Comparison of ENCODE assay signal across 15 mouse cellular contexts in genomic region chr11:24096483-24096882, GRCm38 (mm10). TPM values are rescaled to one million over a fixed set of nuclear protein-coding genes. Genes with fewer than 3 reads are reported as not detected.
A peak's percentile ranks its signal among the peaks of the same experiment; 100 is the strongest.
DNase-seq lines count a peak whose midpoint lies in the region; ATAC-seq and TF ChIP-seq lines count a peak whose summit lies in the region.
"Had no signal": no experiment of that assay in that cellular context is flagged by ENCODE, and none has a peak within 500 bp of the region (broad histone marks: within the 10 kb centered on the region; RNA-seq: fewer than 3 reads in every experiment).

No protein-coding gene starts in this region.

- H3K27ac ChIP-seq in hindbrain, embryonic 11.5 days (ENCODE audit: low read depth, low read length): no peak overlapping the region
- H3K27ac ChIP-seq in hindbrain, embryonic 10.5 days: no peak overlapping the region
- H3K27ac ChIP-seq in forebrain, embryonic 11.5 days (ENCODE audit: low read depth, low read length): peak overlapping the region; percentile 86
- peak overlapping the region; percentile 49; the same call in 1 of the 2 replicates for H3K27ac ChIP-seq in hindbrain, postnatal 0 days
- H3K27ac ChIP-seq in neural tube, embryonic 12.5 days: no peak overlapping the region
- no peak overlapping the region for H3K27ac ChIP-seq in cerebellum, adult 2 months (ENCODE audit: insufficient read depth, low read length)
- H3K27ac ChIP-seq in kidney, adult 2 months (ENCODE audit: insufficient read depth, low read depth, low read length): no peak overlapping the region
- H3K27ac ChIP-seq in intestine, postnatal 0 days (ENCODE audit: low read depth, low read length): no peak overlapping the region
- H3K27ac ChIP-seq: lung, embryonic 15.5 days had no signal

- H3K4me1 ChIP-seq in hindbrain, embryonic 11.5 days (replicated peaks; ENCODE audit: control insufficient read depth, insufficient read depth, low read length): peaks cover 16% of the 10 kb centered on the region
- H3K4me1 ChIP-seq in hindbrain, embryonic 10.5 days (replicated peaks): peaks cover 60% of the 10 kb centered on the region
- peaks cover 35% of the 10 kb centered on the region for H3K4me1 ChIP-seq in forebrain, embryonic 11.5 days (replicated peaks; ENCODE audit: control insufficient read depth, insufficient read depth, low read length)
- peaks cover 6% of the 10 kb centered on the region for H3K4me1 ChIP-seq in hindbrain, postnatal 0 days (ENCODE audit: insufficient read depth, low read length)
- H3K4me1 ChIP-seq in neural tube, embryonic 12.5 days: peaks cover 84% of the 10 kb centered on the region
- H3K4me1 ChIP-seq in cerebellum, adult 2 months (ENCODE audit: control insufficient read depth, insufficient read depth, low read length): no peaks in the 10 kb centered on the region
- H3K4me1 ChIP-seq in kidney, adult 2 months (ENCODE audit: control insufficient read depth, insufficient read depth, low read length): no peaks in the 10 kb centered on the region
- H3K4me1 ChIP-seq in intestine, postnatal 0 days (replicated peaks; ENCODE audit: control insufficient read depth, insufficient read depth, low read length): 0 out of 2 replicates have a peak, but pooled peaks cover 11% of the 10 kb centered on the region

- WGBS in hindbrain, embryonic 11.5 days: 44% methylated on average over 6 of the region's 6 CpGs
- 46% methylated on average over 6 of the region's 6 CpGs for WGBS in hindbrain, embryonic 10.5 days
- WGBS in forebrain, embryonic 11.5 days: 38% methylated on average over 6 of the region's 6 CpGs
- 49% methylated on average over 6 of the region's 6 CpGs for WGBS in hindbrain, postnatal 0 days
- 34% methylated on average over 6 of the region's 6 CpGs for WGBS in neural tube, embryonic 12.5 days
- 78% methylated on average over 6 of the region's 6 CpGs for WGBS in cerebellum, adult 2 months
- 46% methylated on average over 6 of the region's 6 CpGs for WGBS in kidney, adult 2 months
- 68% methylated on average over 6 of the region's 6 CpGs for WGBS in intestine, postnatal 0 days

- no peaks in the 10 kb centered on the region for H3K36me3 ChIP-seq in hindbrain, embryonic 11.5 days (ENCODE audit: control insufficient read depth, insufficient read depth, low read length)
- peaks cover 7% of the 10 kb centered on the region; the same call in 1 of the 2 replicates for H3K36me3 ChIP-seq in hindbrain, embryonic 10.5 days
- no peaks in the 10 kb centered on the region for H3K36me3 ChIP-seq in forebrain, embryonic 11.5 days (ENCODE audit: control insufficient read depth, insufficient read depth, low read length)
- H3K36me3 ChIP-seq in hindbrain, postnatal 0 days (ENCODE audit: insufficient read depth, low read length): no peaks in the 10 kb centered on the region
- H3K36me3 ChIP-seq in neural tube, embryonic 12.5 days: peaks cover 6% of the 10 kb centered on the region
- no peaks in the 10 kb centered on the region for H3K36me3 ChIP-seq in kidney, adult 2 months (ENCODE audit: control insufficient read depth, insufficient read depth, low read length)
- no peaks in the 10 kb centered on the region for H3K36me3 ChIP-seq in intestine, postnatal 0 days (ENCODE audit: control insufficient read depth, insufficient read depth)
- H3K36me3 ChIP-seq: lung, embryonic 15.5 days had no signal

- ATAC-seq in hindbrain, embryonic 11.5 days (ENCODE audit: low FRiP score): no peak
- no peak for ATAC-seq in forebrain, embryonic 11.5 days (replicated peaks; ENCODE audit: low FRiP score)
- ATAC-seq in hindbrain, postnatal 0 days: no peak
- ATAC-seq in neural tube, embryonic 12.5 days (ENCODE audit: low FRiP score, low read depth): no peak
- no peak for ATAC-seq in intestine, postnatal 0 days

- no peak overlapping the region for H3K9ac ChIP-seq in hindbrain, embryonic 11.5 days (ENCODE audit: low read depth, low read length)
- H3K9ac ChIP-seq in forebrain, embryonic 11.5 days (ENCODE audit: low read length): no peak overlapping the region; the same call in 1 of the 2 replicates
- H3K9ac ChIP-seq in hindbrain, postnatal 0 days (replicated peaks; ENCODE audit: low read length): no peak overlapping the region; the same call in 1 of the 2 replicates
- no peak overlapping the region for H3K9ac ChIP-seq in neural tube, embryonic 12.5 days
- no peak overlapping the region for H3K9ac ChIP-seq in intestine, postnatal 0 days (ENCODE audit: low read depth, low read length)
- H3K9ac ChIP-seq: lung, embryonic 15.5 days had no signal

- TF ChIP-seq CTCF in hindbrain, postnatal 0 days (IDR thresholded peaks at IDR 0.05; ENCODE audit: low read depth): no peak
- no peak for TF ChIP-seq CTCF in cerebellum, adult 2 months (IDR thresholded peaks at IDR 0.05; ENCODE audit: borderline replicate concordance, insufficient read depth, low read depth, low read length)
- TF ChIP-seq CTCF in kidney, adult 2 months (conservative IDR thresholded peaks at IDR 0.05; ENCODE audit: insufficient read depth, insufficient read length, low read depth, low read length): no peak
- no peak for TF ChIP-seq CTCF in intestine, postnatal 0 days (IDR thresholded peaks at IDR 0.05; ENCODE audit: low read depth)

- no peak for TF ChIP-seq POLR2A in cerebellum, adult 2 months (IDR thresholded peaks at IDR 0.05; ENCODE audit: borderline replicate concordance, insufficient read depth, low read length)
- no peak for TF ChIP-seq POLR2A in kidney, adult 2 months (IDR thresholded peaks at IDR 0.05; ENCODE audit: low read depth, low read length)

- peak overlapping the region; percentile 12; the same call in 1 of the 2 replicates for H3K4me2 ChIP-seq in hindbrain, embryonic 11.5 days (replicated peaks; ENCODE audit: low read depth, low read length)
- H3K4me2 ChIP-seq in forebrain, embryonic 11.5 days (ENCODE audit: low read depth, low read length, severe bottlenecking): peak overlapping the region; percentile 31; the same call in 1 of the 2 replicates
- H3K4me2 ChIP-seq in hindbrain, postnatal 0 days (ENCODE audit: low read depth, low read length): no peak overlapping the region
- H3K4me2 ChIP-seq in neural tube, embryonic 12.5 days (replicated peaks): peak overlapping the region; percentile 41
- H3K4me2 ChIP-seq in intestine, postnatal 0 days (replicated peaks; ENCODE audit: low read depth): no peak overlapping the region
- H3K4me2 ChIP-seq: lung, embryonic 15.5 days had no signal

- no peaks in the 10 kb centered on the region for H3K9me3 ChIP-seq in hindbrain, embryonic 11.5 days (ENCODE audit: control insufficient read depth, low read length)
- H3K9me3 ChIP-seq in hindbrain, embryonic 10.5 days: no peaks in the 10 kb centered on the region
- no peaks in the 10 kb centered on the region for H3K9me3 ChIP-seq in forebrain, embryonic 11.5 days (ENCODE audit: control insufficient read depth, low read length)
- no peaks in the 10 kb centered on the region for H3K9me3 ChIP-seq in hindbrain, postnatal 0 days (ENCODE audit: low read length)
- no peaks in the 10 kb centered on the region for H3K9me3 ChIP-seq in neural tube, embryonic 12.5 days
- H3K9me3 ChIP-seq in intestine, postnatal 0 days (ENCODE audit: control insufficient read depth): no peaks in the 10 kb centered on the region
- H3K9me3 ChIP-seq: lung, embryonic 15.5 days had no signal

- no peak for DNase-seq in hindbrain, embryonic 11.5 days (ENCODE audit: low spot score)
- DNase-seq in hindbrain, embryonic 10.5 days (ENCODE audit: low spot score): no peak
- DNase-seq in forebrain, embryonic 11.5 days (ENCODE audit: low spot score): peak; percentile 50
- no peak for DNase-seq in hindbrain, postnatal 0 days (ENCODE audit: low spot score)
- no peak for DNase-seq in cerebellum, adult 2 months
- no peak for DNase-seq in kidney, adult 2 months
- DNase-seq: cerebellum, adult 11-12 months; kidney, postnatal 14 days had no signal

- no peaks in the 10 kb centered on the region for H3K27me3 ChIP-seq in hindbrain, embryonic 11.5 days (ENCODE audit: control insufficient read depth, insufficient read depth, low read length)
- H3K27me3 ChIP-seq in hindbrain, embryonic 10.5 days (ENCODE audit: insufficient read depth, poor library complexity, severe bottlenecking): peaks cover 11% of the 10 kb centered on the region; the same call in 1 of the 2 replicates
- H3K27me3 ChIP-seq in forebrain, embryonic 11.5 days (ENCODE audit: control insufficient read depth, insufficient read depth, low read length): no peaks in the 10 kb centered on the region
- H3K27me3 ChIP-seq in hindbrain, postnatal 0 days (ENCODE audit: insufficient read depth, low read length): no peaks in the 10 kb centered on the region
- no peaks in the 10 kb centered on the region for H3K27me3 ChIP-seq in neural tube, embryonic 12.5 days (replicated peaks)
- no peaks in the 10 kb centered on the region; the same call in 1 of the 2 replicates for H3K27me3 ChIP-seq in cerebellum, adult 2 months (ENCODE audit: control insufficient read depth, insufficient read depth, low read length)
- no peaks in the 10 kb centered on the region; the same call in 1 of the 2 replicates for H3K27me3 ChIP-seq in kidney, adult 2 months (replicated peaks; ENCODE audit: control insufficient read depth, insufficient read depth, low read length)
- no peaks in the 10 kb centered on the region for H3K27me3 ChIP-seq in intestine, postnatal 0 days (replicated peaks; ENCODE audit: control insufficient read depth, insufficient read depth, low read length)
- H3K27me3 ChIP-seq: lung, embryonic 15.5 days had no signal

- H3K4me3 ChIP-seq in hindbrain, embryonic 11.5 days (ENCODE audit: low read depth, low read length): no peak overlapping the region
- H3K4me3 ChIP-seq in hindbrain, embryonic 10.5 days: no peak overlapping the region
- H3K4me3 ChIP-seq in forebrain, embryonic 11.5 days (ENCODE audit: low read depth, low read length): no peak overlapping the region
- no peak overlapping the region for H3K4me3 ChIP-seq in hindbrain, postnatal 0 days (ENCODE audit: low read length)
- no peak overlapping the region for H3K4me3 ChIP-seq in neural tube, embryonic 12.5 days
- H3K4me3 ChIP-seq in cerebellum, adult 2 months (replicated peaks; ENCODE audit: insufficient read depth, low read depth, low read length): no peak overlapping the region
- no peak overlapping the region for H3K4me3 ChIP-seq in kidney, adult 2 months (ENCODE audit: insufficient read depth, low read depth, low read length)
- no peak overlapping the region for H3K4me3 ChIP-seq in intestine, postnatal 0 days (ENCODE audit: low read depth, low read length)
- H3K4me3 ChIP-seq: lung, embryonic 15.5 days had no signal

RNA-seq across cellular contexts. Expression of gene Bcl11a, which starts 18.6 kb away (rescaled TPM):
- polyA plus RNA-seq in hindbrain, embryonic 11.5 days (2014; fragmentation: Nextera tagmentation; extraction: Ambion mirVana): 66.6 and 71.7 TPM in 2 replicates
- polyA plus RNA-seq in hindbrain, embryonic 10.5 days (2016; fragmentation: Nextera tagmentation; extraction: Ambion mirVana): 20.7 and 54.9 TPM in 2 replicates
- 97.0 and 101 TPM in 2 replicates for polyA plus RNA-seq in forebrain, embryonic 11.5 days (2014; fragmentation: Nextera tagmentation; extraction: Ambion mirVana)
- total RNA-seq in hindbrain, postnatal 0 days (2014; rRNA removed): 32.2 and 32.3 TPM in 2 replicates
- polyA plus RNA-seq in hindbrain, postnatal 0 days (2015; fragmentation: Nextera tagmentation; extraction: Ambion mirVana): 69.8 and 73.5 TPM in 2 replicates
- polyA plus RNA-seq in neural tube, embryonic 12.5 days (2016; fragmentation: Nextera tagmentation; extraction: Ambion mirVana): 96.6 and 101 TPM in 2 replicates
- 9.5 and 10.4 TPM in 2 replicates for polyA plus RNA-seq in cerebellum, adult 2 months (2012; rRNA removed)
- polyA plus RNA-seq in kidney, adult 2 months (2012; rRNA removed): 0.14 and 0.72 TPM in 2 replicates
- polyA plus RNA-seq in intestine, postnatal 0 days (2015; fragmentation: Nextera tagmentation; extraction: Ambion mirVana): 5.9 and 6.5 TPM in 2 replicates

RNA-seq across cellular contexts. Expression of gene A830031A19Rik, which starts 21.6 kb away (rescaled TPM):
- polyA plus RNA-seq in hindbrain, embryonic 11.5 days (2014; fragmentation: Nextera tagmentation; extraction: Ambion mirVana): not detected in 2 replicates
- polyA plus RNA-seq in hindbrain, embryonic 10.5 days (2016; fragmentation: Nextera tagmentation; extraction: Ambion mirVana): not detected in 2 replicates
- polyA plus RNA-seq in forebrain, embryonic 11.5 days (2014; fragmentation: Nextera tagmentation; extraction: Ambion mirVana): not detected in 2 replicates
- not detected in 2 replicates for total RNA-seq in hindbrain, postnatal 0 days (2014; rRNA removed)
- not detected in 2 replicates for polyA plus RNA-seq in hindbrain, postnatal 0 days (2015; fragmentation: Nextera tagmentation; extraction: Ambion mirVana)
- not detected in 2 replicates for polyA plus RNA-seq in neural tube, embryonic 12.5 days (2016; fragmentation: Nextera tagmentation; extraction: Ambion mirVana)
- 0.21 TPM in 1 of 2 replicates, not detected in the other for polyA plus RNA-seq in cerebellum, adult 2 months (2012; rRNA removed)
- polyA plus RNA-seq in kidney, adult 2 months (2012; rRNA removed): not detected in 2 replicates
- not detected in 2 replicates for polyA plus RNA-seq in intestine, postnatal 0 days (2015; fragmentation: Nextera tagmentation; extraction: Ambion mirVana)
- total RNA-seq: adrenal gland, postnatal 4 days; heart, adult 8-10 months had no signal
- polyA plus RNA-seq: embryonic facial prominence, embryonic 11.5 days; lung, embryonic 15.5 days; spleen, adult 2 months had no signal

Comparison
In these comparisons a context has a peak if more than half of its experiments do, and no peak if none do; other contexts are left out.
1. H3K27ac ChIP-seq: peak in forebrain, embryonic 11.5 days (single experiment) and hindbrain, postnatal 0 days (single experiment); none in hindbrain, embryonic 11.5 days (single experiment), hindbrain, embryonic 10.5 days (single experiment), neural tube, embryonic 12.5 days (single experiment), cerebellum, adult 2 months (single experiment), kidney, adult 2 months (single experiment) and intestine, postnatal 0 days (single experiment).
2. H3K4me2 ChIP-seq: peak in hindbrain, embryonic 11.5 days (single experiment), forebrain, embryonic 11.5 days (single experiment) and neural tube, embryonic 12.5 days (single experiment); none in hindbrain, postnatal 0 days (single experiment) and intestine, postnatal 0 days (single experiment).